Comparison of ENCODE assay signal across 20 mouse cellular contexts in genomic region chrX:99556876-99557354, GRCm38 (mm10).
A peak's percentile ranks its signal among the peaks of the same experiment; 100 is the strongest.
DNase-seq lines count a peak whose midpoint lies in the region; ATAC-seq and TF ChIP-seq lines count a peak whose summit lies in the region.
"Had no signal": no experiment of that assay in that cellular context is flagged by ENCODE, and none has a peak within 500 bp of the region (broad histone marks: within the 10 kb centered on the region; RNA-seq: fewer than 3 reads in every experiment).

No protein-coding gene starts in this region.

- no peak overlapping the region for H3K9ac ChIP-seq in hindbrain, embryonic 14.5 days
- H3K9ac ChIP-seq in forebrain, embryonic 12.5 days: no peak overlapping the region
- no peak overlapping the region for H3K9ac ChIP-seq in midbrain, embryonic 12.5 days (replicated peaks)
- H3K9ac ChIP-seq: limb, embryonic 13.5 days; liver, embryonic 14.5 days had no signal

- peaks cover 98% of the 10 kb centered on the region for H3K27me3 ChIP-seq in hindbrain, embryonic 10.5 days (ENCODE audit: insufficient read depth, poor library complexity, severe bottlenecking)
- H3K27me3 ChIP-seq in hindbrain, embryonic 14.5 days (ENCODE audit: control insufficient read depth, insufficient read depth, low read length): peaks cover 61% of the 10 kb centered on the region
- H3K27me3 ChIP-seq in forebrain, embryonic 12.5 days: peaks cover 93% of the 10 kb centered on the region
- H3K27me3 ChIP-seq in midbrain, embryonic 12.5 days: peaks cover 89% of the 10 kb centered on the region
- H3K27me3 ChIP-seq in thymus, adult 2 months (ENCODE audit: control insufficient read depth, insufficient read depth, low read length): no peaks in the 10 kb centered on the region
- H3K27me3 ChIP-seq: CH12.LX had no signal

- peaks cover 25% of the 10 kb centered on the region for H3K4me1 ChIP-seq in hindbrain, embryonic 10.5 days (replicated peaks)
- peaks cover 6% of the 10 kb centered on the region; the same call in 1 of the 2 replicates for H3K4me1 ChIP-seq in hindbrain, embryonic 14.5 days (replicated peaks; ENCODE audit: control insufficient read depth, insufficient read depth, low read length)
- H3K4me1 ChIP-seq in forebrain, embryonic 12.5 days: peaks cover 28% of the 10 kb centered on the region
- peaks cover 24% of the 10 kb centered on the region for H3K4me1 ChIP-seq in midbrain, embryonic 12.5 days
- H3K4me1 ChIP-seq in thymus, adult 2 months (replicated peaks; ENCODE audit: control insufficient read depth, insufficient read depth, low read length): no peaks in the 10 kb centered on the region

- 18% methylated on average over 8 of the region's 8 CpGs for WGBS in hindbrain, embryonic 10.5 days
- WGBS in hindbrain, embryonic 14.5 days: 19% methylated on average over 8 of the region's 8 CpGs
- WGBS in forebrain, embryonic 12.5 days: 19% methylated on average over 8 of the region's 8 CpGs
- WGBS in midbrain, embryonic 12.5 days: 22% methylated on average over 8 of the region's 8 CpGs
- WGBS in thymus, adult 2 months: 86% methylated on average over 8 of the region's 8 CpGs

- H3K27ac ChIP-seq in hindbrain, embryonic 10.5 days: peak overlapping the region; percentile 75
- no peak overlapping the region for H3K27ac ChIP-seq in hindbrain, embryonic 14.5 days
- H3K27ac ChIP-seq in forebrain, embryonic 12.5 days: peak overlapping the region; percentile 76
- peak overlapping the region; percentile 52 for H3K27ac ChIP-seq in midbrain, embryonic 12.5 days (replicated peaks)
- no peak overlapping the region for H3K27ac ChIP-seq in thymus, adult 2 months (ENCODE audit: control insufficient read depth, insufficient read depth, low read length)
- H3K27ac ChIP-seq: heart, embryonic 10.5 days; limb, embryonic 13.5 days; liver, embryonic 14.5 days had no signal

- H3K9me3 ChIP-seq in hindbrain, embryonic 10.5 days: no peaks in the 10 kb centered on the region
- no peaks in the 10 kb centered on the region for H3K9me3 ChIP-seq in hindbrain, embryonic 14.5 days (ENCODE audit: control insufficient read depth, low read length)
- no peaks in the 10 kb centered on the region for H3K9me3 ChIP-seq in forebrain, embryonic 12.5 days
- no peaks in the 10 kb centered on the region for H3K9me3 ChIP-seq in midbrain, embryonic 12.5 days
- H3K9me3 ChIP-seq: heart, embryonic 10.5 days; limb, embryonic 13.5 days had no signal

- no peak overlapping the region for H3K4me2 ChIP-seq in hindbrain, embryonic 14.5 days (replicated peaks)
- H3K4me2 ChIP-seq in forebrain, embryonic 12.5 days: 0 out of 2 replicates have a peak overlapping the region, but pooled peaks have one; percentile 17
- 0 out of 2 replicates have a peak overlapping the region, but pooled peaks have one; percentile 9 for H3K4me2 ChIP-seq in midbrain, embryonic 12.5 days (replicated peaks)
- H3K4me2 ChIP-seq: limb, embryonic 13.5 days had no signal

- H3K36me3 ChIP-seq in hindbrain, embryonic 10.5 days: no peaks in the 10 kb centered on the region
- H3K36me3 ChIP-seq in hindbrain, embryonic 14.5 days (replicated peaks; ENCODE audit: control insufficient read depth, insufficient read depth): no peaks in the 10 kb centered on the region
- no peaks in the 10 kb centered on the region for H3K36me3 ChIP-seq in forebrain, embryonic 12.5 days (replicated peaks)
- no peaks in the 10 kb centered on the region for H3K36me3 ChIP-seq in midbrain, embryonic 12.5 days
- no peaks in the 10 kb centered on the region for H3K36me3 ChIP-seq in thymus, adult 2 months (ENCODE audit: control insufficient read depth, insufficient read depth, low read length)
- H3K36me3 ChIP-seq: heart, embryonic 10.5 days; limb, embryonic 13.5 days had no signal

- ATAC-seq in hindbrain, embryonic 14.5 days (ENCODE audit: low FRiP score): no peak
- ATAC-seq in forebrain, embryonic 12.5 days (ENCODE audit: low FRiP score): peak; percentile 39; the same call in 1 of the 2 replicates
- peak; percentile 24; the same call in 1 of the 2 replicates for ATAC-seq in midbrain, embryonic 12.5 days (ENCODE audit: low FRiP score, low read depth)
- no peak for ATAC-seq in megakaryocyte-erythroid progenitor cell, adult 5-6 weeks (replicated peaks; ENCODE audit: low FRiP score, low TSS enrichment, poor library complexity, severe bottlenecking)
- ATAC-seq: inflammation-experienced regulatory T-cells, adult 6 months had no signal

- DNase-seq in hindbrain, embryonic 10.5 days (ENCODE audit: low spot score): peak; percentile 50
- DNase-seq in hindbrain, embryonic 14.5 days (ENCODE audit: low spot score): no peak
- peak; percentile 98 for DNase-seq in ES-CJ7 (ENCODE audit: low read depth, low spot score)
- DNase-seq in spleen, postnatal 4 days (ENCODE audit: low spot score in 2 of 2): no peak
- DNase-seq in thymus, adult 2 months: no peak
- DNase-seq: cerebellum, postnatal 10 days; gastrocnemius, postnatal 25 days; heart, postnatal 14 days; kidney, adult 9 months; kidney, postnatal 36 days; layer of hippocampus, adult 9-11 months; thymus, postnatal 36 days had no signal

- no peak for TF ChIP-seq CTCF in thymus, adult 2 months (IDR thresholded peaks at IDR 0.05; ENCODE audit: borderline replicate concordance, control insufficient read depth, extremely low read depth, insufficient read depth, low read length, poor library complexity)

- no peak for TF ChIP-seq POLR2A in thymus, adult 2 months (IDR thresholded peaks at IDR 0.05; ENCODE audit: control insufficient read depth, extremely low read depth, insufficient read depth, low read length, poor library complexity)

- peak overlapping the region; percentile 24 for H3K4me3 ChIP-seq in hindbrain, embryonic 10.5 days
- no peak overlapping the region for H3K4me3 ChIP-seq in hindbrain, embryonic 14.5 days (replicated peaks; ENCODE audit: low read length)
- H3K4me3 ChIP-seq in forebrain, embryonic 12.5 days (replicated peaks): no peak overlapping the region
- no peak overlapping the region for H3K4me3 ChIP-seq in midbrain, embryonic 12.5 days
- H3K4me3 ChIP-seq in thymus, adult 2 months (ENCODE audit: control insufficient read depth, insufficient read depth, low read length): no peak overlapping the region
- H3K4me3 ChIP-seq: heart, embryonic 10.5 days; limb, embryonic 13.5 days had no signal

Comparison
In these comparisons a context has a peak if more than half of its experiments do, and no peak if none do; other contexts are left out.
1. DNase-seq: peak in hindbrain, embryonic 10.5 days (single experiment) and ES-CJ7 (single experiment); none in hindbrain, embryonic 14.5 days (single experiment), spleen, postnatal 4 days (0 of 2) and thymus, adult 2 months (single experiment).
2. H3K27ac ChIP-seq: peak in hindbrain, embryonic 10.5 days (single experiment), forebrain, embryonic 12.5 days (single experiment) and midbrain, embryonic 12.5 days (single experiment); none in hindbrain, embryonic 14.5 days (single experiment) and thymus, adult 2 months (single experiment).
3. ATAC-seq: peak in forebrain, embryonic 12.5 days (single experiment) and midbrain, embryonic 12.5 days (single experiment); none in hindbrain, embryonic 14.5 days (single experiment) and megakaryocyte-erythroid progenitor cell, adult 5-6 weeks (single experiment).